Mouse (Mus musculus) macrophage (primary cell): ENCODE results near the gene Cblc. TPM values are rescaled to one million over a fixed set of nuclear protein-coding genes. Genes with fewer than 3 reads are reported as not detected.

Experiments used
- H3K27ac ChIP-seq: fragments of 350-480 bp; formaldehyde crosslinking; 2 replicates; pipeline ENCODE4 v1.9.0; 2021
- H3K36me3 ChIP-seq: fragments of 350-480 bp; formaldehyde crosslinking; 2 replicates; pipeline ENCODE4 v1.9.0; 2021; ENCODE audit errors: inconsistent target
- H3K4me3 ChIP-seq: fragments of 350-480 bp; formaldehyde crosslinking; 2 replicates; pipeline ENCODE4 v1.9.0; 2021; ENCODE audit errors: inconsistent target
- H3K79me2 ChIP-seq: fragments of 350-480 bp; formaldehyde crosslinking; 2 replicates; pipeline ENCODE4 v1.9.0; 2021; ENCODE audit errors: inconsistent target
- WGBS: methylation state at CpG from one replicate; pipeline ENCODE4 v1.1.7; 2026; ENCODE audit warnings: inconsistent platforms; ENCODE audit not compliant: missing documents; 5-methylcytosine and 5-hydroxymethylcytosine counted together
- polyA plus RNA-seq: library from polyadenylated mRNA; stranded (reverse); fragments of 250-400 nt; gene quantifications from 3 replicates; pipeline ENCODE4 v1.2.4, GENCODE M21; 2018; ENCODE audit warnings: inconsistent platforms

The Cblc gene
- polyA plus RNA-seq, 1 experiment from 2014 or later: not detected

DNA sequence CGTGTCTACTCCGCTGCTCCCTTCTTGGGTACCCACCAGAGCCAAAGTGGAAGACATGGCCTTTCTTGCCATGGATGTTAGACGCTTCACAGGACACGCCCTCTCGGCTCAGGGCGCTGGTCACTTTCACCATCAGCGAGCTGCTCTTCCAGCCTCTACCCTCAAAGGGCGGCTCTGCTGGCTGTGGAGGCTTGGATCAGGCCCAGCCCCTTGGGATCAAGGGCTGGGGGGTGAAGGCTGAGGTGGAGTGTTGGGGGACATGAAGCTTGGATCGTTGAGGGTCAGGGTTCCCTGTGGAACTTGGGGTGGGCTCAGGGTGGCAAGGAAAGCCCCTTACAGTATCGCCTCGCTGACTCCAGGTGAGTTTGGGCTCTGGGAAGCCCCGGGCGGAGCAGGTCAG, 38.0 kb downstream of the Cblc start:
- Histone ChIP-seq H3K36me3 (no peaks in the 10 kb centered on the region), H3K27ac (no peak overlapping the region), H3K79me2 (no peaks in the 10 kb centered on the region), H3K4me3 (no peak overlapping the region)
- WGBS: 96% methylated on average over 13 of the region's 13 CpGs

DNA sequence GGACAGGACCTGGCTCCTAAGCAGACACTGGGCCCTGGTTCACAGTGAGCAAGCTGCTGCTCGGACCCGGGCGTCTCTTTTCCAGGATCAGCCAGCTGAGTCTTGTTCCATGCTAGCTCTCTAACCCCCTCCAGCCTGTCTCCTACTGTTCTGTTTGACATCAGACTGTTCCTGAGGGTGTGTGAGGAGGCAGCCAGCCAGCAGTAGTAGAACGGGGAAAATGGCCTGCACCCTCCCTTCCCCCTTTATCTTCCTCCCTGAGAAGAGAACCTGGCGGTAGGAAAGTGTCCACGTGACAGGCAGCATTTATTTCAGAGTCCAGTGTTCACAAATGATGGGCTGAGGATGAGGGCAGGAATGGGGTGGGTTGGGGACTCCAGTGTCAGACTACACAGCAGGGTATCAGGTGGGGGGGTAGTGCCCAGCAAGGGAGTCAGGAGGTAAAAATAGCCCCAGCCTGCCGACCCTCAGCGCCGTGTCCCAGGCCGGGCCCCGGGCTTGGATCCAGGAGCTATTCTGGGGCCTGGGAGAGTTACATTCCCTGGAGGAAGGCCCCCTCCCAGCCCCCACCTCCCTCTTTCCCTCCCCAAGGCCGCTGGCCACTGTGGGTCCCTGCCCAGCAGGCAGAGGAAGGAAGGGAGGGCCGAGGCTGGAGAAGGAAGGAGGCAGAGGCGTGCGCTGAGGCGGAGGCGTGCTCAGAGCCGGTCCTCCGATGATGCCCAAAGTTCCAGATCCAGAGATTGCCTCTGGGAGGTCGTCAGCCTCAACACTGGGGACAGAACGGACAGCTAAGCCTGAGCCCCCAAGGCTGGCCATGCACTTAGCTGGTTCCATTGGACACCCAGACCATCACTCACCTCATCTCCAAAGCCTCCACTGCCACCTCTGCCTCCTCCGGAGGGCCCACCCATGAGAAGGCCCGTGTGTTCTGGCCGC, 40.5 kb downstream of the Cblc start:
- no peak overlapping the region for H3K4me3 ChIP-seq
- no peaks in the 10 kb centered on the region for H3K79me2 ChIP-seq
- WGBS: 31% methylated on average over 23 of the region's 24 CpGs
- H3K27ac ChIP-seq: no peak overlapping the region
- no peaks in the 10 kb centered on the region for H3K36me3 ChIP-seq

DNA sequence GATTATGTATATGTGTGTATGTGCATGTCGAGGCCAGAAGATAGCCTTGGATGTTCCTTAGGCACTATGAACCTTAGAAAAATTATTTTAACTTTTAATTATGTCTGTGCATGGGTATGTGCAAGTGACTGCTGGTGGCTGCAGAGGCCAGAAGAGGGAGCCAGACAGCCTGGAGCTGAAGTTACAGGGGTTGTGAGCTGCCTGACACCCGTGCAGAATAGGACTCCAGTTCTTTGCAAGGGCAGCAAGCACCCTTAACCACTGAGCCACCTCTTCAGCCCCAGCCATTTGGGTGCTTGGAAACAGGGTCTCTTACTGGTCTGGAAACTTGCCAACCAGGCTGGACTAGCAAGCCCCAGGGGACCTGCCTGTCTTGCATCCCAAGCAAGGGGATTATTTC, 41.6 kb downstream of the Cblc start:
- Histone ChIP-seq H3K79me2 (no peaks in the 10 kb centered on the region), H3K36me3 (no peaks in the 10 kb centered on the region), H3K27ac (no peak overlapping the region), H3K4me3 (no peak overlapping the region)
- whole genome bisulfite sequencing: 73% methylated on average over 2 of the region's 2 CpGs

DNA sequence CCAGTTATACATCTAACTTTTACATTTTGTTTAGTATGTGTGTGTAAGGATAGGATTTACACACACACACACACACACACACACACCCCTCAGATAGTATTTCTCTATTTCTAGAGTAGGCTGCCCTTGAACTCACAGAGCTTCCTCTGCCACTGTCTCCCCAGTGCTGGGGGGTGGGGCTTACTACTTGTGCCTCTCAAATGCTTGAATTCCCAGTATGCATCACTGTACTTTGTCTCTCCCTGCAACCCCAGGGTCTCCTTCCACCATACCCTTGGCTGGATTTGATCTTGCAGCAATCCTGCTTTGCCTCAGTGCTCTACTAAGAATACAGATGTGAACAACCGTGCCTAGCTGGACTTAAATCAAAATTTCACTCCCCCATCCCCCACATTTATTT, 42.5 kb downstream of the Cblc start:
- 79% methylated on average over 1 of the region's 1 CpGs for WGBS
- no peak overlapping the region for H3K4me3 ChIP-seq

DNA sequence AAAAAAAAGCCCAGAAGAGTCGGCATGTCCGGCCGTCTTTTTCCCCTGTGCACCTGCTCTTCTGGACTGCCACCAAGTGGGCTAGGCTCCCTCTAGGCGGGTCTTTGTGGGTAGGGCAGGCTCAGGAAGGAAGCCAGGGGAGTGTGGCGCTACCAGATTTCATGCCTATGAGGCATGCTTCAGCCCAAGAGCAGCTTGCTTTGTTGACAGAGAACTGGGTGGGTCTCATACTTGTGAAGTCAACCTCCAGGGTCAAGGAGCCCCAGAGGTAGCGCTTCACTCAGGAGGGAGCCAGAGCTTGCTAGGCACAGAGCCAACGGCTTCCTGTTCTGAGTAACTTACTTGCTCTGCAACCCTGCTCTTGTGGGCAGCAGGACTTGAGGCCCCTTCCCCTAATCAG, 43.0 kb downstream of the Cblc start:
- Histone ChIP-seq H3K27ac (no peak overlapping the region), H3K36me3 (no peaks in the 10 kb centered on the region), H3K79me2 (no peaks in the 10 kb centered on the region), H3K4me3 (no peak overlapping the region)
- WGBS: 17% methylated on average over 7 of the region's 7 CpGs

More for the DNA sequence above, 42.5 kb downstream of the Cblc start:
- H3K79me2 ChIP-seq: no peaks in the 10 kb centered on the region
- no peaks in the 10 kb centered on the region for H3K36me3 ChIP-seq
- H3K27ac ChIP-seq: no peak overlapping the region

DNA sequence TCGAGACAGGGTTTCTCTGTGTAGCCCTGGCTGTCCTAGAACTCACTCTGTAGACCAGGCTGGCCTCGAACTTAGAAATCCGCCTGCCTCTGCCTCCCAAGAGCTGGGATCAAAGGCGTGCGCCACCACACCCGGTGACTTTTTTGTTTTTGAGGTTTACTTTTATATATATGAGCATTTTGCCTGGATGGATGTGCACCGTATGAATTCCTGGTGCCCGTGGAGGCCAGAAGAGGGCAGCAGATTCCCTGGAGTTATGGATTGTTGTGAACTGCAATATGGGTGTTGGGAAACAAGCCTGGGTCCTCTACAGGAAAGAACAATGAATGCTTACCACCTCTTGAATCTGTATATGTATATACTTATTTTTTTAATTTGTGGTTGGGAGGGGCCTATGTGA, 44.0 kb downstream of the Cblc start:
- Histone ChIP-seq H3K4me3 (no peak overlapping the region), H3K27ac (no peak overlapping the region), H3K36me3 (no peaks in the 10 kb centered on the region), H3K79me2 (no peaks in the 10 kb centered on the region)
- WGBS: 84% methylated on average over 8 of the region's 8 CpGs

DNA sequence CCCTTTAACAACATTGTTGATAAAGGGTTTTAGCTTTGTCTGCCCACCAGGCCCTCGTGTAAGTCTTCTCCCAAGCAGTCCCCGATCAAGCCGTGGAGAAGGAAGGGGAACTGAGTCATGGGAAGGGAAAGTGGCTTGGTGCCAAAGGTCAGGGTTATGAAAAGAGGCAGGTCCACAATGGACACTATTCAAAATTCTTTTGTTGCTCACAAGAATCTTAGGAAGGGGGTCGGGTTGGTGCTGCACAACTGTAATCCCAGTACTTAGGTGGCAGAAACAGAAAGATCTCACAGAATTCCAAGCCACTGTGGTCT, 45.6 kb downstream of the Cblc start:
- Histone ChIP-seq H3K4me3 (no peak overlapping the region), H3K79me2 (no peaks in the 10 kb centered on the region), H3K27ac (no peak overlapping the region), H3K36me3 (no peaks in the 10 kb centered on the region)
- 28% methylated on average over 4 of the region's 4 CpGs for WGBS

DNA sequence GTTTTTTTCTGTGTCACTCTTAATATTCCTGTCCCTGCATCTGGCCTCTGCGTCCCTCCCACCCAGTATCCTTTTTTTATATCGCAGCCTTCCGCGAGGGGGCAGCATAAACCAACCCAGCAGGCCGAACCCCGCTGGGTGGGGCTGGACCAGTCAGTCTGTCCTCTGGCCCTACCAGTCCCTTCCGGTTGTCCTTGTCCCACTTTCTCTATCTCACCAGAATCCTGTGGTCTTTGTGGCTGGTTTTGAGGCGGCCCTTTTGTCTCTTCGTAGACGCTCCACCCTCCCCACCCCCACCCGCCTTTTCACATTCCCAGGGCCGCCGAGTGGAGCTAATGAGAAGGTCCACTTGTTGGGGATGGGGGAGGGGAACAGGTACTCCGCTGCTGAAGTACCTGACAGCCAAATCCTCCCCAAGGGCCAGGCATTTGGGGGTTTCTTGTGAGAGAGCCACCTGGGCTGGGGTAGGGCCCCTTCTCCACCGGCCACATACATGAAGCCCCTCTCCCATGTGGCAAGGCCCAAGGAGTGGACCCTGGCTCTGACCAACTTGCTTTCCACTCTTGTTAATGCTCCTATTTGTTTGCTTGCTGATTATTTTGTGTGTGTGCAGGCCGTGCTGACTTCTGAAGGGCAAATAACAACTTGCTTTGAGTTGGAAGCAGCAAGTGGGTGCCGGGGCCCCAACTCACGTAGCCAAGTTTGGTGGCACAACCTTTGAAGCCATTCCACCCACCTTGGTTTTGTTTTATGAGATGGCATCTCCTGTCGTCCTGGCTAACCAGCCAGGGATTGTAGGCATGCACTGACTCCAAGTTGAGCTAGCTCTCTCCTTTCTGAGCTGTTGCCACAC, 46.2 kb downstream of the Cblc start, which contains the start of gene Nectin2:
Nectin2 (minus strand) TSS at position 267 of the 853 bp plus-strand sequence.
- WGBS: 31% methylated on average over 17 of the region's 19 CpGs
- no peaks in the 10 kb centered on the region for H3K79me2 ChIP-seq
- H3K27ac ChIP-seq: peak within 1 kb of the TSS; percentile 28; the same call in 1 of the 2 replicates
- H3K36me3 ChIP-seq: no peaks in the 10 kb centered on the region
- peak within 1 kb of the TSS; percentile 44 for H3K4me3 ChIP-seq

DNA sequence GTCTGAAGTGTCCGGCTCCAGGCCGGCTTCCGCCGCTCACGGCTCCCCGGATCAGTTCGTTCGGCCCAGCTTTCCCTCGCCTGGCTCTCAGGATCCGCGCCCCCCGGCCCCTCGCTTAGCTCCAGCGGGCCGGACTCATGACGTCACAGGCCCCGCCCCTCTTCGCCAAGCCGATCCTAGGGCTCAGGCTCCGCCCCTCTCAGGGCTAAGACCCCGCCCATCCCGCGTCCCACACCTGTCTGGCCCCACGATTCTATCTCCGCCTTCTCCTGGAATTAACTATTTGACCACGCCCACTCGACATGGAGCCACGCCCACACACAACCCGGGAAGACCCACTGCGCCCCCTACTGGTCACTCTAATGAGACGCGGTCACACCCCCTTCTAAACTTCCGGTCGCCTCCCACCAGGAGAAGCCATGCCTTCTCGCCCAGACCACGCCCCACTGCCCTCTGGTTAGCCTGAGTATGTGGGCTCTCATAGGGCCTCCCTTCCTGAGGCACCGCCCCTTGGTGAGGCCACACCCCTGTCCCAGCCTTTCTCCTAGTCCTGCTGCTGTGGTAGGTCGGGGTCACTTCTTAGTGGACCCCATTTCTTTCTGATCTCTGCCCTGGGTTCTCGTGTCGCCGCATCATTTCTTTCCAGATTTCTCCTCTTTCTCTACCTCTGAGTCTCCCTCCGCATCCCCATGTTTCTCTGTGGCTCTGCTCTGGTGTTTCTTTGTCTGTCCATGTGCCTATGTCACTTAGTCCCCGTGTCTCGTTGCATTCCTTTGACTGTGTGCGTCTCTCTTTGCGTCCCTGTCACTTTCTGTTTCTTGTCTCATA, 47.0 kb downstream of the Cblc start:
- under 1% methylated on average over 45 of the region's 46 CpGs for WGBS
- Histone ChIP-seq H3K36me3 (no peaks in the 10 kb centered on the region), H3K27ac (no peak overlapping the region), H3K4me3 (peak overlapping the region; percentile 44), H3K79me2 (no peaks in the 10 kb centered on the region)

DNA sequence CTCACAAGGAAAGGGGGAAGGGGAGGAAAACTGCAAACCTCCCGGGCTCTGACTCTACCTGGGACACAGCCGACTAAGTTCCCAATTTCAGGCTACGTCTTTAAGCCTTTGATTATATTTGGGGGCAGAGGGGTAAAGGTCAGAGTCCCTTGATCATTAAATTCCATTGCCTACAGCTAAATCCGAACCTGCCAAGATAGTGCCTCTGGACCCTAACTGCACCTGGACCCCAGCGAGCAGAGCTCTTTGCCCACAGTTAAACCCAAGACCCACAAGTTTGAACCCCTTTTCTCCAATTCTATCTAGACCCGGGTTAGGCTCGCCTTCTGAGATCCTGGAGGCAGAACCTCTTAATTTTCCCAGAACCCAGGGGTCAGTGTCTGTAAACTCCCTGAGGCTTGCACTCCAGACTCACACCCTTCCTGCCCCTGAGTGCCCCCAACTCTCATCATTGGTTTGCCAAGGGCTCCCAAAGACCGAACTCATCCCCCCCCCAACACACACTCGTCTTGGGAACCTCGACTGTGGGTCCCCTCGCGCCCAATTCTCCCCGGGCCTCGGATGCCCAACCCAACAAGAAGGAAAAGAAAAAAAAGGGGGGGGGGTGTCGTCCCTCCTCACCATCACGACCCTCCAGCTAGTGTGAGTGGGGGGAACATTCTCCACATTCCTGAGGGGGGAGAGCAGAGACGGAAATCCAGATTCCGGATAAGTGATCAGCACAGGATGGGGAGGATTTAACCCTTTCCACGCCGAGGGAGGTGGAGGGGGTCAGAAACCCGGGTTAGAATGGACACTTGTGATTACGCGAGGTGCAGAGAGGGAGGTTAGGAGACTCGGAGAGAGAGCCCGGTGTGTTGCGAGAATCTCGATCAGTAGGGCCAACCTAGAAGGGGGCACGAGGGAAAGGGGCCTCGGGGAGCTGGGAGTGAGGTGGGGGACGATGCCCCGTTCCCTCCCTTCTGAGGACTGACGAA, 48.1 kb downstream of the Cblc start:
- H3K36me3 ChIP-seq: no peaks in the 10 kb centered on the region
- 17% methylated on average over 31 of the region's 32 CpGs for WGBS
- H3K4me3 ChIP-seq: peak overlapping the region; percentile 44
- no peak overlapping the region for H3K27ac ChIP-seq
- no peaks in the 10 kb centered on the region for H3K79me2 ChIP-seq

DNA sequence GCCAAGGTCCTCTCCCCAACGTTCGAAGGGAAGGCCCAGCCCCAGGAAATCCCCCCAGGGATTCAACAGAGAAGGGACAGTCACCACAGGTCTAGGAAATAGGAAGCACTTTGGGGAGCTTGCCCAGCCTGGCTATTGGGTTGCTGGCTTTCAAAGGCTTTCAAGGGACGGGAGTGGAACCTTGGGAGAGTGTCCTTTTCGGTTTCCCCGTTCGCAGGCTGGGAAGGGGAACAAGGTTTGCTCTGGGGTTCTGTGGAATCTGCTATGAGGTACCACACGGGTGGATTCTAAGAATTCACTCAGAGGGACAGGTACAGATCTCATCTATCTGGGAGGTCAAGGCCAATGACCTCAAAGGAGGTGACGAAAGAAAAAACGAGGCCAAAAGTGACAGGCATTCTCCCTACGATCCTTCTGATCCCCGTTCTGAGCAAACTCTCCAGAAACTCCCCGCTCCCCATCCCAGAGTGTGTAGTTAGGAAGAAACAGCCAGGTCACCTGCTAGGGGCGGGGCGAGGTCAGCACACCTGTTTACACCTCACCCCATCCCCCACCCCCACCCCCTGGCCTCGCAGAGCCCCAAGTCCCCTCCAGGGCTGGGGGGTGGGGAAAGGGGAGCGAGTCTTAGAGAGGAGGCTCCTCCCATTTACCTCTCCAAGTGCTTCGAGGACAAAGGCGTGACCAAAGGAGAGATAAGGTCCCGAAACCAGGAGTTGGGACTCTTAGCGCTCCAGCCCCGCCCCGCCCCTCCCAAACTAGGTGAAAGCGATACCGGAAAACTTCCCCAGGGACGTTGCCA, 49.0 kb downstream of the Cblc start:
- H3K27ac ChIP-seq: no peak overlapping the region
- H3K36me3 ChIP-seq: no peaks in the 10 kb centered on the region
- WGBS: 61% methylated on average over 21 of the region's 25 CpGs
- H3K4me3 ChIP-seq: no peak overlapping the region
- H3K79me2 ChIP-seq: no peaks in the 10 kb centered on the region

DNA sequence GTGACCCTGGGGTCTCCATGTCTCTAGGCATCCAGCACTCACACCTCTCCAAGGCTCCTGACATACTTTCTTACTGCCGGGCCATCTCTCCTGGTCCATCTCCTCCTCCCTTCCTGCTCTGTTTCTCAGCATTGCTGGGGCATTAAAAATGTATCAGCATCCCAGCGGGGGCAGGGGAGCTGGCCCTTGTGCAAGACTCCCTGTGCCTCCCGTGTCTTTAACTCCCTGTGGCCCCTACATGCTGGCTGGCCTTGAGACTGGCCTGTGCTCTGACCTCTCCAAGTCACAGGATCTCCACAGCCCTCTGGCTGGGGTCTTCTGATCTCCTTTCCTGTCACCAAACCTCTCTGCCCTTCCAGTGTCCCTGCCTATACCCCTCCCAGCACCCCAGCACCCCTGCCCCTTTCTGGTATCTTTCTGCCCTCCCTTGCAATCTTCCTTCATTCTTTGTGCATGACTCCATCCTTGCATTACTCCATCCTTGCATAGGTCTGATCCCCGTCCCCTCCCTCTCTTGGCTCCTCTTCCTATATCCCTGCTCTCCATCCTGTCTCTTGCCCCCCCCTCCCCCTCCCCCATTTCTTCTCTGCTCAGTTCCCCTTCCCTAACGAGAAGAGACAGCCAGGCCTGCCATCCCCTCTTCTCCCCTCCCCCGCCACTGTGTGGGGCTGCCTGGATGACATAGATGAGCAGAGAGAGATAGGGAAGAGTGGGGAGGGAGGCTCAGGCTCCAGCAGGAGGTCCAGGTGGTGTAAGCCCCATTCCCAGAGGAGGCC, 50.0 kb downstream of the Cblc start:
- no peaks in the 10 kb centered on the region for H3K79me2 ChIP-seq
- H3K4me3 ChIP-seq: no peak overlapping the region
- H3K27ac ChIP-seq: no peak overlapping the region
- H3K36me3 ChIP-seq: no peaks in the 10 kb centered on the region
- WGBS: 81% methylated on average over 5 of the region's 6 CpGs
